ENCODE assay signal across 7 mouse cellular contexts in genomic region chr2:51981630-51982029, GRCm38 (mm10). TPM values are rescaled to one million over a fixed set of nuclear protein-coding genes. Genes with fewer than 3 reads are reported as not detected.
DNase-seq lines count a peak whose midpoint lies in the region; ATAC-seq and TF ChIP-seq lines count a peak whose summit lies in the region.

No protein-coding gene starts in this region.

- H3K4me1 ChIP-seq in heart, embryonic 13.5 days, result peaks cover 11% of the 10 kb centered on the region
- H3K4me1 ChIP-seq in kidney, postnatal 0 days (replicated peaks; ENCODE audit: insufficient read depth, low read length), result 0 out of 2 replicates have a peak, but pooled peaks cover 4% of the 10 kb centered on the region

- peaks cover 9% of the 10 kb centered on the region for H3K9me3 ChIP-seq in heart, embryonic 13.5 days
- H3K9me3 ChIP-seq in kidney, postnatal 0 days (replicated peaks; ENCODE audit: low read length), result no peaks in the 10 kb centered on the region

- H3K9ac ChIP-seq in heart, embryonic 13.5 days, result peak overlapping the region; percentile 13; the same call in 1 of the 2 replicates
- H3K9ac ChIP-seq in kidney, postnatal 0 days (ENCODE audit: low read depth, low read length), result no peak overlapping the region

- peak; percentile 57 for DNase-seq in 416B (ENCODE audit: low read depth)
- DNase-seq in adrenal gland, postnatal 10 days, result peak; percentile 27
- DNase-seq in kidney, postnatal 0 days (ENCODE audit: low spot score), result peak; percentile 66
- DNase-seq in lung, postnatal 4 days, result peak; percentile 73 to 86
- no peak for DNase-seq in urinary bladder, postnatal 10 days (ENCODE audit: low spot score)
- DNase-seq in right cerebral cortex, adult 2 months (ENCODE audit: low spot score in 2 of 2), result no peak

- ATAC-seq in heart, embryonic 13.5 days (ENCODE audit: extremely low read depth, insufficient number of reproducible peaks, low FRiP score, low TSS enrichment), result no peak
- ATAC-seq in kidney, postnatal 0 days (replicated peaks; ENCODE audit: low FRiP score, low read depth), result 0 out of 2 replicates have a peak, but pooled peaks have one; percentile 17

- no peak overlapping the region for H3K4me3 ChIP-seq in heart, embryonic 13.5 days
- no peak overlapping the region for H3K4me3 ChIP-seq in kidney, postnatal 0 days (replicated peaks; ENCODE audit: low read depth, low read length)

- WGBS in heart, embryonic 13.5 days, result 50% methylated on average over 11 of the region's 11 CpGs
- WGBS in kidney, postnatal 0 days, result 39% methylated on average over 11 of the region's 11 CpGs

- no peaks in the 10 kb centered on the region for H3K27me3 ChIP-seq in heart, embryonic 13.5 days (replicated peaks)
- H3K27me3 ChIP-seq in kidney, postnatal 0 days (ENCODE audit: insufficient read depth, low read length), result no peaks in the 10 kb centered on the region

- H3K27ac ChIP-seq in heart, embryonic 13.5 days (replicated peaks), result peak overlapping the region; percentile 70
- H3K27ac ChIP-seq in kidney, postnatal 0 days, result peak overlapping the region; percentile 47

- H3K4me2 ChIP-seq in heart, embryonic 13.5 days, result peak overlapping the region; percentile 48
- H3K4me2 ChIP-seq in kidney, postnatal 0 days (ENCODE audit: low read length), result peak overlapping the region; percentile 34

- no peaks in the 10 kb centered on the region for H3K36me3 ChIP-seq in heart, embryonic 13.5 days
- H3K36me3 ChIP-seq in kidney, postnatal 0 days (ENCODE audit: insufficient read depth, low read length), result no peaks in the 10 kb centered on the region

- TF ChIP-seq CTCF in kidney, postnatal 0 days (IDR thresholded peaks at IDR 0.05; ENCODE audit: low read depth), result no peak

RNA-seq across cellular contexts. Expression of gene Nmi, which starts 8.3 kb away (rescaled TPM):
- 10 to 100 TPM; 11.8 to 13.9 TPM for total RNA-seq in adrenal gland, postnatal 10 days (2021)
- 12.9 and 16.1 TPM in 2 replicates for polyA plus RNA-seq in heart, embryonic 13.5 days (2015; fragmentation: Nextera tagmentation; extraction: Ambion mirVana)
- 34.3 and 35.8 TPM in 2 replicates for polyA plus RNA-seq in kidney, postnatal 0 days (2015; fragmentation: Nextera tagmentation; extraction: Ambion mirVana)

RNA-seq across cellular contexts. Expression of gene Rbm43, which starts 46.7 kb away (rescaled TPM):
- 10 to 100 TPM; 14.7 to 18.1 TPM for total RNA-seq in adrenal gland, postnatal 10 days (2021)
- 11.5 and 12.6 TPM in 2 replicates for polyA plus RNA-seq in heart, embryonic 13.5 days (2015; fragmentation: Nextera tagmentation; extraction: Ambion mirVana)
- 13.1 and 14.8 TPM in 2 replicates for polyA plus RNA-seq in kidney, postnatal 0 days (2015; fragmentation: Nextera tagmentation; extraction: Ambion mirVana)

RNA-seq across cellular contexts. Expression of gene Tnfaip6, which starts 56.2 kb away (rescaled TPM):
- total RNA-seq in adrenal gland, postnatal 10 days (2021), result 1 to 10 TPM; 2.3 to 3.5 TPM
- polyA plus RNA-seq in heart, embryonic 13.5 days (2015; fragmentation: Nextera tagmentation; extraction: Ambion mirVana), result 2.5 and 3.6 TPM in 2 replicates
- 9.0 and 9.5 TPM in 2 replicates for polyA plus RNA-seq in kidney, postnatal 0 days (2015; fragmentation: Nextera tagmentation; extraction: Ambion mirVana)

Comparison
In these comparisons a context has a peak if more than half of its experiments do, and no peak if none do; other contexts are left out.
1. DNase-seq: peak in 416B (single experiment), adrenal gland, postnatal 10 days (single experiment), kidney, postnatal 0 days (single experiment) and lung, postnatal 4 days (2 of 2); none in urinary bladder, postnatal 10 days (single experiment) and right cerebral cortex, adult 2 months (0 of 2).